Mouse (Mus musculus) CH12.LX (cell line): ENCODE measurements around the gene Myo5a.

Source experiments
- CHD1 ChIP-seq: IDR thresholded peaks from 2 replicates; pipeline ENCODE4 v1.6.1; 2012; ENCODE audit warnings: low read depth, low read length, improper control_type of control experiment, inconsistent platforms
- CTCF ChIP-seq, 2 experiments: IDR thresholded peaks in 1 of 2; conservative IDR thresholded peaks in 1 of 2; 2 replicates each; pipeline ENCODE4 v1.5.1; 2011 to 2012; ENCODE audit warnings: low read depth in 2 of 2, low read length in 2 of 2, improper control_type of control experiment in 1 of 2, inconsistent platforms in 1 of 2, mild to moderate bottlenecking in 1 of 2, moderate library complexity in 1 of 2
- E2F4 ChIP-seq: IDR thresholded peaks from 2 replicates; pipeline ENCODE4 v1.6.1; 2011; ENCODE audit warnings: low read depth, low read length, improper control_type of control experiment; ENCODE audit not compliant: insufficient replicate concordance
- ELF1 ChIP-seq: IDR thresholded peaks from 2 replicates; pipeline ENCODE4 v1.6.1; 2014; ENCODE audit warnings: low read depth, mild to moderate bottlenecking, inconsistent platforms, low read length, improper control_type of control experiment
- JUND ChIP-seq: conservative IDR thresholded peaks from 2 replicates; pipeline ENCODE4 v1.6.1; 2011; ENCODE audit warnings: low read depth, low read length, improper control_type of control experiment
- KAT2A ChIP-seq: IDR thresholded peaks from 2 replicates; pipeline ENCODE4 v1.6.1; 2012; ENCODE audit warnings: low read length, improper control_type of control experiment, inconsistent platforms; ENCODE audit not compliant: insufficient replicate concordance
- MAX ChIP-seq: IDR thresholded peaks from 2 replicates; pipeline ENCODE4 v1.6.1; 2011; ENCODE audit warnings: low read length, improper control_type of control experiment
- POLR2A ChIP-seq: IDR thresholded peaks from 2 replicates; pipeline ENCODE4 v1.6.1; 2011; ENCODE audit warnings: low read depth, mild to moderate bottlenecking, improper control_type of control experiment, low read length
- RCOR1 ChIP-seq: conservative IDR thresholded peaks from 2 replicates; pipeline ENCODE4 v1.6.1; 2012; ENCODE audit warnings: low read depth, mild to moderate bottlenecking, inconsistent platforms, low read length, improper control_type of control experiment
- SIN3A ChIP-seq: IDR thresholded peaks from 2 replicates; pipeline ENCODE4 v1.6.1; 2012; ENCODE audit warnings: low read length, improper control_type of control experiment, inconsistent platforms
- TBP ChIP-seq: conservative IDR thresholded peaks from 2 replicates; pipeline ENCODE4 v1.6.1; 2011; ENCODE audit warnings: low read depth, low read length, improper control_type of control experiment
- TCF12 ChIP-seq: IDR thresholded peaks from 2 replicates; pipeline ENCODE4 v1.6.1; 2014; ENCODE audit warnings: low read depth, mild to moderate bottlenecking, inconsistent platforms, low read length, improper control_type of control experiment
- UBTF ChIP-seq: IDR thresholded peaks from 2 replicates; pipeline ENCODE4 v1.6.1; 2012; ENCODE audit warnings: low read depth, mild to moderate bottlenecking, inconsistent platforms, low read length, improper control_type of control experiment, moderate library complexity

GRCm38 (mm10) chr9:75035944-75036343 is 34.9 kb upstream of the Myo5a start:
- TF ChIP-seq RCOR1, result no peak
- TF ChIP-seq POLR2A, result no peak
- no peak for TF ChIP-seq MAX
- no peak for TF ChIP-seq CTCF (conservative IDR thresholded peaks at IDR 0.05 in 1 of 2, IDR thresholded peaks at IDR 0.05 in 1 of 2; ENCODE audit: low read depth in 2 of 2, low read length in 2 of 2)
- no peak for TF ChIP-seq CHD1
- no peak for TF ChIP-seq E2F4
- TF ChIP-seq TCF12, result no peak
- no peak for TF ChIP-seq ELF1
- no peak for TF ChIP-seq UBTF
- TF ChIP-seq SIN3A, result no peak
- TF ChIP-seq KAT2A, result no peak
- TF ChIP-seq JUND, result no peak
- no peak for TF ChIP-seq TBP
